Mouse (Mus musculus): ENCODE measurements at regions not wholly inside any gene's neighbourhood (a gene's known extent, or its start where the extent isn't known, plus 50 kb on each side); places are given as distances from the start of the nearest gene placed in this dataset.
A peak's percentile ranks its signal among the peaks of the same experiment; 100 is the strongest.

DNA sequence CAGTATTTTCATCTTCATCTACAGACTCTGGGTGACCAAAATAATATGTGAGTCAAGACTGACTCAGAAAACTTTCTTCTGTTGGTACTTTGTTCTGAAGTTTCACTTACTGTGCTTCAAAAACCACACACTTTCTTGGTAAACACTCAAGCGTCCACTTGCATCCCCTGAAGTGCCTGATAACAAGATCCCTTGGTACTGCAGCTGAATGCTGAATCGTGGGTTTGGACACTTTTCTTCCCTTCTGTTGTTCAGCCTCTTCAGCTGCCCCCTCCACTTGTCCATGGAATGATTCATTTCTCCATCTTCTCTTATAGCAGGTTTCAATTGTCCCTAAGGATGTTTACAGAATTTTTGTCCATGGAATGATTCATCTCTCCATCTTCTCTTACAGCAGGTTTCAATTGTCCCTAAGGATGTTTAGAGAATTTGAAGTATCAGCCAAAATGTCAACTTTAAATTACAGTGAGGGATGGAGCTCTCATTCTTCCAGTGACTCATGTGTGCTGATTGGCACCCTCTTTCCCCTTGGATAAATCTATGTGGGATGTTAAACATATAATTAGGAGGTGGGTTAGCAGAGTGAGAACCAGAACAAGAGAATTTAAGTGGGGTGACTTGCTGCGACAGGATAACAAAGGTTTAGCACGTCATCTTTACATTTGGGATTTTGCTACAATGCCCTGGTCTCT is 57.7 kb upstream of the Pdk4 start:
- no peaks in the 10 kb centered on the region for H3K4me1 ChIP-seq (replicated peaks; ENCODE audit: control insufficient read depth, insufficient read depth)
- no peak overlapping the region for H3K4me2 ChIP-seq (replicated peaks; ENCODE audit: low read depth)
- no peaks in the 10 kb centered on the region for H3K27me3 ChIP-seq (ENCODE audit: control insufficient read depth, insufficient read depth, low read length)
- TF ChIP-seq EP300 (optimal IDR thresholded peaks at IDR 0.05) (no peak), CTCF (IDR thresholded peaks at IDR 0.05; ENCODE audit: low read depth) (no peak)
- no peak overlapping the region for H3K4me3 ChIP-seq (ENCODE audit: low read depth, low read length)
- H3K9ac ChIP-seq (ENCODE audit: low read length) = no peak overlapping the region
- no peak overlapping the region for H3K27ac ChIP-seq (replicated peaks)
- ATAC-seq (ENCODE audit: low FRiP score, low TSS enrichment) (no peak), DNase-seq (ENCODE audit: low spot score) (no peak)
- no peaks in the 10 kb centered on the region for H3K9me3 ChIP-seq (ENCODE audit: control insufficient read depth, low read length)
- 51% methylated on average over 4 of the region's 4 CpGs for WGBS
- no peaks in the 10 kb centered on the region for H3K36me3 ChIP-seq (ENCODE audit: control insufficient read depth, insufficient read depth, low read length)

DNA sequence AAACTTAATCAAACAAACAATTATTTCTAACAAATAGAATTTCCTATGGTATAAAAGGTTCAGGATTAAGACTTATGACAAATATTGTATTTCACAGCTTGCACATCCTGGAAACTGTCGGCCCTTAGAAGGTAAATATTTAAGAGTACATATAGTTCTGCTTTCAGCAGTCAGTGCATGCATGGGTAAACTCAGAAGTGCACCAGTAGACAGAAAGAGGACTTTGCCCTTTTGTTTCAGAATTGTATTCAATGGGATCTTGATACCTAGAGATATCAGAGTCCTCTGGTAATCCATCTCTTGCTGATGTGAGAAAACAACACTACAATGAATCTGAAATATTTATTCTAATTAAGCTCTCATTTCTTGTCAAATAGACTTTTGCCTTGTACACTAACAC is 54.0 kb upstream of the Pdk4 start:
- no peak overlapping the region for H3K9ac ChIP-seq (ENCODE audit: low read length)
- H3K4me1 ChIP-seq (replicated peaks; ENCODE audit: control insufficient read depth, insufficient read depth) = no peaks in the 10 kb centered on the region
- H3K9me3 ChIP-seq (ENCODE audit: control insufficient read depth, low read length) = no peaks in the 10 kb centered on the region
- no peak overlapping the region for H3K4me2 ChIP-seq (replicated peaks; ENCODE audit: low read depth)
- DNase-seq (ENCODE audit: low spot score) (no peak), ATAC-seq (ENCODE audit: low FRiP score, low TSS enrichment) (peak; percentile 96)
- TF ChIP-seq EP300 (optimal IDR thresholded peaks at IDR 0.05) (no peak), CTCF (IDR thresholded peaks at IDR 0.05; ENCODE audit: low read depth) (no peak)
- no peaks in the 10 kb centered on the region for H3K27me3 ChIP-seq (ENCODE audit: control insufficient read depth, insufficient read depth, low read length)
- H3K27ac ChIP-seq (replicated peaks) = no peak overlapping the region
- H3K4me3 ChIP-seq (ENCODE audit: low read depth, low read length) = no peak overlapping the region
- no peaks in the 10 kb centered on the region for H3K36me3 ChIP-seq (ENCODE audit: control insufficient read depth, insufficient read depth, low read length)
- WGBS = 40% methylated on average over 1 of the region's 1 CpGs
